Mouse (Mus musculus): ENCODE data around the gene Dock1. TPM values are rescaled to one million over a fixed set of nuclear protein-coding genes. Genes with fewer than 3 reads are reported as not detected.

The Dock1 gene
- total RNA-seq, 2 experiments from 2014 or later = 7.3 to 8.8 TPM

- intact Hi-C loops (cut with DNase I) = no loop called here
- no peak for DNase-seq
Observed at GRCm38 (mm10) chr7:134941891-134942290, 271.4 kb downstream of the Dock1 start.

- DNase-seq = no peak
- intact Hi-C loops (cut with DNase I) = no loop called here
Observed at GRCm38 (mm10) chr7:134943063-134943462, 272.6 kb downstream of the Dock1 start.

GRCm38 (mm10) chr7:134943701-134944100, 273.2 kb downstream of the Dock1 start:
- no peak for DNase-seq
- intact Hi-C loops (cut with DNase I) = no loop called here

GRCm38 (mm10) chr7:134945925-134946716, 275.7 kb downstream of the Dock1 start:
- no peak for DNase-seq
- intact Hi-C loops (cut with DNase I) = no loop called here

- intact Hi-C loops (cut with DNase I) = loop anchor here (5.0 kb wide), 1 partner anchor 208 kb away; no protein-coding TSS in a partner anchor
- DNase-seq = no peak
Observed at GRCm38 (mm10) chr7:134959086-134959485, 288.6 kb downstream of the Dock1 start.

- intact Hi-C loops (cut with DNase I) = no loop called here
- DNase-seq = no peak
Observed at GRCm38 (mm10) chr7:134960871-134961270, 290.4 kb downstream of the Dock1 start.

GRCm38 (mm10) chr7:134961608-134962007, 291.2 kb downstream of the Dock1 start:
- no peak for DNase-seq
- intact Hi-C loops (cut with DNase I) = no loop called here

GRCm38 (mm10) chr7:134990244-134990643, 319.8 kb downstream of the Dock1 start:
- DNase-seq = no peak
- intact Hi-C loops (cut with DNase I) = no loop called here

GRCm38 (mm10) chr7:134990911-134991310, 320.5 kb downstream of the Dock1 start:
- intact Hi-C loops (cut with DNase I) = no loop called here
- DNase-seq = no peak

- DNase-seq = no peak
- intact Hi-C loops (cut with DNase I) = no loop called here
Observed at GRCm38 (mm10) chr7:134994983-134995382, 324.5 kb downstream of the Dock1 start.

- no peak for DNase-seq
- intact Hi-C loops (cut with DNase I) = no loop called here
Observed at GRCm38 (mm10) chr7:135002216-135002615, 331.8 kb downstream of the Dock1 start.

- DNase-seq = no peak
- intact Hi-C loops (cut with DNase I) = no loop called here
Observed at GRCm38 (mm10) chr7:135002891-135003290, 332.4 kb downstream of the Dock1 start.

- no peak for DNase-seq
Observed at GRCm38 (mm10) chr7:135005964-135006560, 335.6 kb downstream of the Dock1 start.

GRCm38 (mm10) chr7:135008021-135008420, 337.6 kb downstream of the Dock1 start:
- no peak for DNase-seq
- intact Hi-C loops (cut with DNase I) = no loop called here

More at GRCm38 (mm10) chr7:135005964-135006560, 335.6 kb downstream of the Dock1 start:
- intact Hi-C loops (cut with DNase I) = no loop called here

- no peak for DNase-seq
- intact Hi-C loops (cut with DNase I) = no loop called here
Observed at GRCm38 (mm10) chr7:135010997-135011396, 340.5 kb downstream of the Dock1 start.

- intact Hi-C loops (cut with DNase I) = no loop called here
- no peak for DNase-seq
Observed at GRCm38 (mm10) chr7:135017531-135017930, 347.1 kb downstream of the Dock1 start.

- intact Hi-C loops (cut with DNase I) = no loop called here
Observed at GRCm38 (mm10) chr7:135020762-135021161, 350.3 kb downstream of the Dock1 start.

GRCm38 (mm10) chr7:135021544-135022100, 351.2 kb downstream of the Dock1 start:
- intact Hi-C loops (cut with DNase I) = no loop called here
- DNase-seq = no peak

More at GRCm38 (mm10) chr7:135020762-135021161, 350.3 kb downstream of the Dock1 start:
- no peak for DNase-seq

GRCm38 (mm10) chr7:135024531-135024930, 354.1 kb downstream of the Dock1 start:
- DNase-seq = no peak
- intact Hi-C loops (cut with DNase I) = no loop called here

- no peak for DNase-seq
- intact Hi-C loops (cut with DNase I) = no loop called here
Observed at GRCm38 (mm10) chr7:135028716-135029115, 358.3 kb downstream of the Dock1 start.

GRCm38 (mm10) chr7:135029136-135029535, 358.7 kb downstream of the Dock1 start:
- DNase-seq = no peak
- intact Hi-C loops (cut with DNase I) = no loop called here

- no peak for DNase-seq
- intact Hi-C loops (cut with DNase I) = no loop called here
Observed at GRCm38 (mm10) chr7:135031466-135031865, 361.0 kb downstream of the Dock1 start.
